Mouse (Mus musculus) lung, postnatal 25 days (tissue): ENCODE results near the gene Efnb2.

Experiments used
- DNase-seq: peaks from one replicate; pipeline ENCODE4 v3.0.0; 2022; ENCODE audit warnings: low spot score

Efnb2 gene

GRCm38 (mm10) chr8:8655346-8656340 lies 5.4 kb downstream of the Efnb2 start:
- no peak for DNase-seq

- DNase-seq = no peak
These were observed 7.0 kb downstream of the Efnb2 start for GRCm38 (mm10) chr8:8653906-8654489.

- DNase-seq = no peak
These were observed 7.7 kb downstream of the Efnb2 start for GRCm38 (mm10) chr8:8653343-8653742.

GRCm38 (mm10) chr8:8652388-8652787 lies 8.7 kb downstream of the Efnb2 start:
- no peak for DNase-seq

GRCm38 (mm10) chr8:8649944-8650343 lies 11.1 kb downstream of the Efnb2 start:
- DNase-seq = no peak

- DNase-seq = peak; percentile 18
These were observed 11.5 kb downstream of the Efnb2 start for GRCm38 (mm10) chr8:8649536-8649935.

GRCm38 (mm10) chr8:8648686-8649085 lies 12.4 kb downstream of the Efnb2 start:
- no peak for DNase-seq

- no peak for DNase-seq
These were observed 13.2 kb downstream of the Efnb2 start for GRCm38 (mm10) chr8:8647824-8648223.

GRCm38 (mm10) chr8:8647319-8647718 lies 13.7 kb downstream of the Efnb2 start:
- no peak for DNase-seq

GRCm38 (mm10) chr8:8644160-8644915 lies 16.7 kb downstream of the Efnb2 start:
- no peak for DNase-seq

- no peak for DNase-seq
These were observed 20.8 kb downstream of the Efnb2 start for GRCm38 (mm10) chr8:8640264-8640588.

- DNase-seq = no peak
These were observed 21.3 kb downstream of the Efnb2 start for GRCm38 (mm10) chr8:8639569-8640263.

GRCm38 (mm10) chr8:8631394-8631793 lies 29.6 kb downstream of the Efnb2 start:
- DNase-seq = no peak

GRCm38 (mm10) chr8:8624017-8624416 lies 37.0 kb downstream of the Efnb2 start:
- DNase-seq = no peak

GRCm38 (mm10) chr8:8623486-8623885 lies 37.6 kb downstream of the Efnb2 start:
- peak; percentile 59 for DNase-seq

- no peak for DNase-seq
These were observed 38.6 kb downstream of the Efnb2 start for GRCm38 (mm10) chr8:8622476-8622875.

GRCm38 (mm10) chr8:8622031-8622430 lies 39.0 kb downstream of the Efnb2 start:
- no peak for DNase-seq

GRCm38 (mm10) chr8:8621236-8621917 lies 39.7 kb downstream of the Efnb2 start:
- DNase-seq = no peak

- no peak for DNase-seq
These were observed 40.5 kb downstream of the Efnb2 start for GRCm38 (mm10) chr8:8620536-8620935.

GRCm38 (mm10) chr8:8619221-8620194 lies 41.5 kb downstream of the Efnb2 start:
- DNase-seq = no peak
